Mouse (Mus musculus) erythroblast, embryonic 14.5 days (primary cell): ENCODE results near the gene Astn1.

Source experiments
- GATA1 ChIP-seq: IDR thresholded peaks from 2 replicates; pipeline ENCODE4 v1.6.1; 2012; ENCODE audit warnings: low read length, inconsistent platforms, mixed read lengths
- TAL1 ChIP-seq: IDR thresholded peaks from 3 replicates; pipeline ENCODE4 v1.6.1; 2012; ENCODE audit warnings: low read length, inconsistent platforms, mixed read lengths

DNA sequence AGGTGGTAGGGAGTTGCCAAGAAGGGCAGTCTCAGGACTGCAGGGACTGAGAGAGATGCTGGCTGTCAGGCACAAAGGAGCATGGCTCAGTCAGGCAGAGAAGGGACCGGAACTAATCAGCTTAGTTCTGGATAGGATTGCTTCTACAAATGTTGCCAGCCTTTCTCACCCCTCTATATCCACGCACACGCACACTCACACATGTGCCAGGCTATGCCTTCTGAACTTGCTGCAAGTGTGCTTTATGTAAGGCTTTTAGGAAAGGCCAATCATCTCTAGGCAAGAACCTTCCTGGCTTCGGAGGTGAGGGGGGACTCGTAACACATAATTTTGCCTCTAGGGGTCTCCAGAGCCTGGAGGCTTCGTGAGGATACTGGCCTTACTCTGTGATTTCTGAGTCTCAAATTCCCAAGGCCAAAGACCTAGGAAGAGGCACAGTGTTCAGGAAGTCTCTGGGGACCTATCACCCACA is 18.8 kb upstream of the Astn1 start:
- TF ChIP-seq TAL1, result no peak
- TF ChIP-seq GATA1, result no peak
